Mouse (Mus musculus) lung, postnatal 14 days (tissue): ENCODE measurements around the gene Trappc10.
A peak's percentile ranks its signal among the peaks of the same experiment; 100 is the strongest.
"Not testable (repeated sequence)": the region's sequence is repeated elsewhere in the genome, so short reads cannot be mapped to it uniquely, and the experiment has no call there.

Experiments
- DNase-seq: peaks from one replicate; pipeline ENCODE4 v3.0.0; 2021

Gene Trappc10

DNA sequence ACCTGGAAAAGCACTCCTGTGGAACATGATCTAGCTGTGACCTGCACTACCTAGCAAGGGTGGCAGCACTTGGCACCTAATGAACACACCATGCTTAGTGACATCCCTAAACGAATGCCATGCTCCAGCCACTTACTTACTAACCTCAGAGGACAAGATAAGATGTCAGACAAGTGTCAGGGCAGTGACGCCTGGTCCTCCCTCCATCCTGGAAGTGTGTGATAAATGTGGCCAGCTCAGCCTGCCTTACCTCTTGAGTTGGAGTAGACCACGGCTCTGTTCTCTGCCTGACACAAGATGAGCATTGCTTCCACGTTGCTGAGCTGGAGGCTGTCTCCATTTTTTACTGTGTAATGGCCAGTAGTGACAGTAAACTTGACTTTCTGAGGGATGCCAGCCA, 43.3 kb downstream of the Trappc10 start:
- no peak for DNase-seq

DNA sequence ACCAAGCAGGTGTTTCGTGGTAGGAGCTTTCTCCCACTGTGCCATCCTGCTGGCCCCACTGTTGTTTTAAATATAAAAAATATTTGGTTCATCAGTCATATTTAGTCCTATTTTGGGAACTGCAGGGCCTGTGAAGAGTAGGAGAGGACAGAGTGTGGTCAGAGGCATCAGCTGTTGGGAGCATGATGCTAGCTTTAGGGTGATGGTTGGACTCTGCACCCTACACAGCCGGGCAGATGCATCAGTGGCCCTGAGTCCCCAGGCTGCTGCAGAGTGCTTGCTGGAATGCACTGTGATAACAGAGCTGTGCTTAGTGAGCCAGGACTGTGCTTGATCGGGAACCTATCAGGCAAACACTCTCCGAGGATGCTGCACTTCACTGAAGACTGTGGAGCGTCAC, 51.5 kb downstream of the Trappc10 start:
- DNase-seq = no peak

- not testable (repeated sequence) for DNase-seq
Observed at GRCm38 (mm10) chr10:78186076-78186475, 58.4 kb downstream of the Trappc10 start.

DNA sequence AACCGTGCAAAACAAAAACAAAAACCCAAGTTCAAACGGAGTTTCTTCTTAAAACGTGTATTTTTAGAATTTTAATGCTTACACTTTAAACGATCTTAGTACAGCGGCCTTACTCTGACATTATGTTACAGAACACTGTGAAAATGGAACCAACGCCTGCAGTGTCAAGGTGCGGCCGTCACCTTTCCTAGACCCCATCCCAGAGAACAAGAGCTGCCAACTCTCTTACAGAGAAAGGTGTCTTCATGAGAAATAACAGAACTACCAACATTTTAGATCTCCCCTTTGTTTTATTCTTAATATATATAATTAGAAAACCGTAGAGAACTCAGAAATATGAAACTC, 59.1 kb downstream of the Trappc10 start:
- DNase-seq = no peak

GRCm38 (mm10) chr10:78184531-78185380, 59.7 kb downstream of the Trappc10 start, which contains the start of gene Pwp2:
TSS of gene Pwp2 (minus strand) at chr10:78185149.
- DNase-seq = peak; percentile 92

DNA sequence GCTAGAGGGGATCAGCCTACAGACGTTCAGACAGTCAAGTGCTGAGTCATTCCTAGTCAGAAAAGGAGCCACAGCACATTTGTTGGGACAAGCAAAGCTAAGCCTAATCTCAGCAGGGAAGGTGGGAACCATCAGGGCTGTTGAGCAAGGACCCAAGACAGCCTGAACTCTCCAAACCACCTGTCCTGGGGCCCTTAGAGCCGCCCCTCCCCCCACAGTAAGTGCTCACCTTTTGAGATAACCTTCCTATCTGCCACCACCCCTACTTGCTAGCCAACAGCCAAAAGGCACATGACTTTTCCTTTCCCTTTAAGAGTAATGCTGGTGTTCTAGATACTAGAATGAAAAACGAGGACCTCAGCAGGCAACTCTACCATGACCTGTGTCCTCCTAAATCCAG, 60.9 kb downstream of the Trappc10 start:
- DNase-seq = no peak

GRCm38 (mm10) chr10:78182321-78182720, 62.1 kb downstream of the Trappc10 start:
- DNase-seq = no peak

- no peak for DNase-seq
Observed at GRCm38 (mm10) chr10:78174474-78174873, 70.0 kb downstream of the Trappc10 start.

DNA sequence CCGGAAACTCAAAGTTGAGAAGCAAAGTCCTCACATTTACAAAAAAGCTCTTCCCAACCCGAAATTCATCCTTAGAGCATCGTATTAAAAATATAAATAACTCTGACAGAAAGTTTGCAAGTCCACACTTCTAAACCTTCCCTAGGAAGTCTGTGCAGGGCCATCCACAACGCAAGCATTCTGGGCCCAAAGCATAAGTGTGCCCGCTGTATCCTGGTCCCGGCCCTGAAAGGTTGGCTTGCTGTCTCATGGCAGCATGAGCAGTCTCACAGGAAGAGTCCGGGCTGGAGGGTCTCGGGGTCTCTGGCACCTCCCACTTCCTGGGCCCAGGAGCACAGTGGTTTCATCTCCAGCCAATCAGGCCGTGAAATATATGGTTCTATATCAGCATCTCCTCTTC, 72.9 kb downstream of the Trappc10 start:
- no peak for DNase-seq

DNA sequence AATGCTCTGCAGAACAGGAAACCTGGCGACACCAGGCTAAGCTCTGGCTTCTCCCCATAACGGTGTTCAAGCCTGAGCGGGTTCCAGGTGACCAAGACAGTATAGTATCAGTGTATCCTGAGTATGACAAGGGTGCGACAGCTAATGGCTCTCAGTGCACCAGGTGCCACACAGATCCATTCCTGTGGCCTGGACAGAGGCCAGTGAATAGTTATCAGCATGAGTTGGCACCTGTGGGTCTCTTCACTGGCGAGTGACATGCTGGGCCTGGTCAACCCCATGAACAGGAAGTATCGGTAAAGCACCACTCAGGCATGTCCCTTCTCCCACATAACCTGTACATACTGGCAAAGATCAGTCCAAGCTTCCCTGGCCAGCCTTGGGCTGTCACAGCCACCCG, 73.4 kb downstream of the Trappc10 start:
- no peak for DNase-seq

DNA sequence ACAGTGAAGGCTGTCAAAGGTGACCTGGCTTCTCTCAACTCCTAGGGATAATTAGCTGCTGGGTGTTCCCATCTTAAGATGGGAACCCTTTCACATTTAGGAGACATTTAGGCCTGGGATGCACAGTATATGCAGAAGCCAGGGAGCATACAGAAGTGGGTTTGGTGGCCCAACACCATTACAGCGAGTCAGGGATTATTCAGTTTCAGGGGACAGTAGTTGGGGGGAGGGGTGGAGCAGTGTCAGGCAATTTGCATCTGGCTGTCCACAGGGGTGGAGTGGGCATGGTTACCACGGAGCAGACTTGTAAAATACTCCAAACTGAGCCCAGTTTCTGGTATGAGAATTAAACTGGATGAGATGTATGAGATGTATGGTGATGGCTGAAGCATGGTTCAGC, 74.0 kb downstream of the Trappc10 start:
- no peak for DNase-seq

- peak; percentile 100 for DNase-seq
Observed at GRCm38 (mm10) chr10:78169281-78170042, 75.0 kb downstream of the Trappc10 start, which contains the start of gene D10Jhu81e. TSS of gene D10Jhu81e (minus strand) at chr10:78169782.

GRCm38 (mm10) chr10:78168792-78169191, 75.6 kb downstream of the Trappc10 start:
- DNase-seq = no peak

DNA sequence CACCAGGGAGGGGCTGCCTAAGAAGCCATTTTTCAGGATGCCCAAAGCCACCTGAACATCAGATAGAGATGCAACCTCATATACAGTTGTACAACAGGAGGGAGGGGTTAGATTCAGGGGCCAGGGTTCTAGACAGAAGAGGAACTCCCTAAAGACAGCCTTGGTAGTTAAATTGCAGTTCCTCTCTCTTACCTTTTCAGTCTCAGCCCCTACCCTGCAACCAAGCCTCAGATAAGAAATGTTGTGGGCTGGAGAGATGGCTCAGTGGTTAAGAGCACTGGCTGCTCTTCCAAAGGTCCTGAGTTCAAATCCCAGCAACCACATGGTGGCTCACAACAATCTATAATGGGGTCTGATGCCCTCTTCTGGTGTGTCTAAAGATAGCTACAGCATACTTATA, 76.7 kb downstream of the Trappc10 start:
- no peak for DNase-seq

GRCm38 (mm10) chr10:78167333-78167732, 77.1 kb downstream of the Trappc10 start:
- no peak for DNase-seq

DNA sequence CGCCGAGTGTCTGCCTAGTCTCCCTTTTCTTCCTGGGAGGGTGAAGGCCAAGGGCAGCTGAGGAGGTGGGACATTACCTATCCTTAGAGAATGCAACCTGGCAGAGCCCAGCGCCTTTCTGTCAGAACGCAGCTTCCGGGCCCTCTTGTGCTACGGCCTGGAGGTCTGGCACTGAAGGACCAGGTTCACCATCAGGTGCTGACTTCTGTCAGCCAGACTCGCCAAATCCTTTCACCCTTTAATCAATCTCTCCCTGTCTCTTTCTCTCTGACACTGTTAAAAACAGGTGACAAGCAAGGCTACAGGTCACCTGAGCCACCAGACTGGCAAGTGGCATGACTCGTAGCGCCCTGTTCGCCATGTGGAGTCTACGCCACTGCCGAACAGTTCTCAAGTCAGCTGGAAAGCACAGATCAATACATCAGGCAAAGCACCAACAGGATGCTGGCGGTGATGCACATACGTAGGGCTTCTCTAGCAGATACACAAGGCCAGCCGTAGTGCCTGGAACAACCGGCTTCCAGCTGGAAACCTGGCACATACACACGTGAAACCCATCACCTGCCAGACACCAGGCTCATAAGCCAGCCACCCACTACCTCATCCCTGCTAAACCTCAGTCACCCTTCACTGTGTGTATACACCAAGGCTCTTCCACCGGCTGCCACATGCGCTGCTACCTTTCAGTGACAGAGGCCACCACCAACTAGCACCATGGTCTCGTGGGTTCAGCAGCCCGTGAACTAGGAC, 79.0 kb downstream of the Trappc10 start:
- DNase-seq = no peak

GRCm38 (mm10) chr10:78164786-78165185, 79.7 kb downstream of the Trappc10 start:
- no peak for DNase-seq

DNA sequence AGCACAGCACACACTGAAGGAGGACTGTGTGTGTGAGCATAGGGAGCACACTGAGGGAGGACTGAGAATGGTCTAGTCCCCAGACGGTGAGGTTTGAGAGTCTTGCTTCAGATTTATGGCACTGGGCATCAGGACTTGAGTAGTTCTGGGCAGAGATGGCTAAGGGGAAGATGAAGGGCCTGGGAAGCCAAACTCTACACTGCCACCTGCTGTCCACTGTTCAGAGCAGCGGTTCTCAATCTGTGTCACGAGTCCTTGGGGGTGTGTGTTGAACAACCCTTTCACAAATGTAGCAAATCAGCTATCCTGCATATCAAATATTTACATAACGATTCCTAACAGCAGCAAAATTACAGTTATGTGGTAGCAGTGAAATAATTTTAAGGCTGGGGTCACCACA, 80.5 kb downstream of the Trappc10 start:
- DNase-seq = peak; percentile 82

DNA sequence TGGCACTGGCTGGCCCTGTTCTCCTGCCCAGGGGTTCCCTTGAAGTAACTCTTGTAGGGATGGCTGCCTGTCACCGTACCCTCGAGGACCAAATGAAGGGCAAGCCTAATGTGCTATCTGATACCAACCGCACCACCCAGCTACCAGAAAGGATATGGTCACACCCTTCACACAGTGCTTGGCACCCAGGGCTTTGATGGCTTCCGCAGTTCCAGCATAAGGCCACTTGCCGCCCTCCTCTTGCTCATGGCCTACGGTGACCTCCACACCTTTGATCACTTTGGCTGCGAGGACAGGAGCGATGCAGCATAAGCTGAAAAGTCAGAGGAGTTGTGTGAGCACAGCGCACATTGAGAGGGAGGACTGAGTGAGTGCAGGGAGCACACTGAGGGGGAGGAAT, 81.2 kb downstream of the Trappc10 start:
- no peak for DNase-seq

GRCm38 (mm10) chr10:78162646-78163045, 81.8 kb downstream of the Trappc10 start:
- DNase-seq = no peak

DNA sequence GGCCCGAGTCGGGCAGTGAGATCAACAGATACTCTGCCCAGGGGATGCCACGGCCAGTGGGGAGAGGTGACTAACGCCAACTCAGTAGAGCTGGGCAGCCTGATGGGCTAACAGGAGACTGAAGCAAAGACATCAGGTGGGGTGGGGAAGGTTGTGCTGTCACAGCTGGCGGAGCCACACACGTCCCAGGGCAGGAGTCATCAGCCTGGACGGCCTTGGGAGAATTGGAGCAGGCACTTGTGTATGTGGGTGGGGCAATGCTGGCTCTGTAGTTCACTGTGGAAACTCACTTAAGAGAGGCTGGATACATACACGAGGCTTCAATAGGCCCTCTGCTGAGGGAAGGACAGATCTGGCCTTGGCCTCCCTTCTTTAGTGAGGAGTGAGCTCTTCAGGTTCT, 83.3 kb downstream of the Trappc10 start:
- DNase-seq = no peak

DNA sequence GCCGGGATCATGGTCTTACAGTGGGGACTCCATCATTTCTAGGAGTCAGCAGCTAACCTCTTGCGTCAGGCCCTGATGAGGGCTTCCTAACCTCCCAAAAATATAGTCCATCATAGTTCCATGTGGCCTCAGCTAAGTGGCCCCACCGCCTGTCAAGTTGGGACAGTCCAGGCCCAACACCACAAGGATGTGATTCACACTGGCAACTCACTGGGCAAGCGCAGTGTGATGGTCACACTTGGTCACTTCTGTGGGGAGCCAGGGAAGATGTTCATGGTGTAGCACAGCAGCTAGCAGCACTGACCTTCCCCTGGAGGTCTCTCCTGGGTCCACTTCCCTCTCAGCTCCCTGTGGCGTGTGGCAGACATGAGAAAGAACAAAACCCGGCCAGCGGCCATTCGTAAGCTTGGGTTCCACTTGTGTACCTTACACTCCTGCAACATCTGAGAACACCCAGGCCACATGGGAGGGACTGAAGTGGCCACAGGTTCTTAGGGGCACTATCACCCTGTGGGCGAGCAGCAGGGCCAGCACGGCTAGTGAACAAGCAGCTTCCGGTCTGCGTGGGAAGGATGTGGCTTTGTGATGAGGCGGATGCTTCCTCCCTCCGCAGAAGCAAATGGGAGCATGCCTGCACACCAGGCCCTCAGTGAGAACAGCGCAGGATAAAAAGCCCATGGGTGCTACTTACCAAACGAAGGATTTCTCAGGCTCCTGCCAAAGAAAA, 83.9 kb downstream of the Trappc10 start:
- DNase-seq = no peak

DNA sequence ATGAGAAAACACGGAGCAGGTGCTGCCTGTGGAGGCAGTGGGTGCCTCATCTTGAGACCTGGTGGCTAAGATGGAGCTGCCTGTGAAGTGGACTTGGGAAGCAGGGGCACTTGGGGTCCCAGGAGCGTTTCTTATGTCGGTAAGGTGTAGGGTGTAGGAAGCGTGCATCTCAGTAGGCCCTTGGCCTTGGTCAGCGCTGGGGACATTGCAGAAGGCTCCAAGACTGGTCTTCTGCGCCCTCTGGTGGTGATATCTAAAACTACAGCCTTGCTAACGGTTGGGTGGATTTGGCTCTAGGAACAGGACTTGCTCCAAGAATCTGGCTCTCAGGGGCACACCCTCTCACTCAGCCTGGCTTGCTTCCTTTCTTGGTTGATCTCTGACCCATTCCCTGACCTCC, 84.5 kb downstream of the Trappc10 start:
- DNase-seq = peak; percentile 93
